Mouse (Mus musculus) CD4-positive, CD25-positive, alpha-beta regulatory T cell (primary cell): ENCODE results near the gene Actr1a. TPM values are rescaled to one million over a fixed set of nuclear protein-coding genes. Genes with fewer than 3 reads are reported as not detected.

ENCODE experiments used
- polyA plus RNA-seq: library from polyadenylated mRNA; unstranded; fragments of 100-300 nt; shearing (Covaris generic); gene quantifications from one replicate; pipeline ENCODE4 v1.2.1, GENCODE M21; 2017

The Actr1a gene
- polyA plus RNA-seq = 106 TPM

GRCm38 (mm10) chr19:46395109-46396009 lies at the start of gene Actr1a:
Actr1a (minus strand) TSS chr19:46395748.

GRCm38 (mm10) chr19:46396686-46397435 lies 1.3 kb upstream of the Actr1a start, which contains the start of gene Sufu:
Sufu (plus strand) TSS chr19:46396896.

GRCm38 (mm10) chr19:46350168-46350932 lies 45.2 kb downstream of the Actr1a start, which contains the start of gene 2310034G01Rik:
2310034G01Rik (minus strand) TSS chr19:46350302.

GRCm38 (mm10) chr19:46338331-46338936 lies 57.1 kb downstream of the Actr1a start, which contains the start of gene Cuedc2:
Cuedc2 (minus strand) TSS chr19:46338702.

GRCm38 (mm10) chr19:46328081-46329030 lies 67.2 kb downstream of the Actr1a start, which contains the start of gene Fbxl15:
Fbxl15 (plus strand) TSS chr19:46328184.

Other genes with a start within 250 kb of the Actr1a start
- not detected for gene Pitx3, start 247.4 kb downstream of the Actr1a start, polyA plus RNA-seq
- 55.6 TPM for gene Gbf1, start 243.2 kb downstream of the Actr1a start, polyA plus RNA-seq
- gene Nfkb2, start 91.4 kb downstream of the Actr1a start, polyA plus RNA-seq = 93.7 TPM
- gene Psd, start 68.6 kb downstream of the Actr1a start, polyA plus RNA-seq = 5.4 TPM
- 12.5 TPM for gene Fbxl15, start 67.6 kb downstream of the Actr1a start, polyA plus RNA-seq
- 54.5 TPM for gene Cuedc2, start 57.0 kb downstream of the Actr1a start, polyA plus RNA-seq
- 5.9 TPM for gene Mfsd13a, start 54.6 kb downstream of the Actr1a start, polyA plus RNA-seq
- gene 2310034G01Rik, start 45.4 kb downstream of the Actr1a start, polyA plus RNA-seq = 0.13 TPM
- 40.6 TPM for gene Sufu, start 1.1 kb upstream of the Actr1a start, polyA plus RNA-seq
- 124 TPM for gene Trim8, start 106.0 kb upstream of the Actr1a start, polyA plus RNA-seq
- 16.9 TPM for gene Arl3, start 177.4 kb upstream of the Actr1a start, polyA plus RNA-seq
- gene Sfxn2, start 177.6 kb upstream of the Actr1a start, polyA plus RNA-seq = 14.2 TPM
- 68.5 TPM for gene Wbp1l, start 203.3 kb upstream of the Actr1a start, polyA plus RNA-seq